Mouse (Mus musculus) G1E (cell line): ENCODE results near the gene Cldn7.
"Not testable (repeated sequence)": the region's sequence is repeated elsewhere in the genome, so short reads cannot be mapped to it uniquely, and the experiment has no call there.

ENCODE experiments used
- CTCF ChIP-seq: IDR thresholded peaks from 2 replicates; pipeline ENCODE4 v1.5.1; 2012; ENCODE audit warnings: low read depth, low read length, inconsistent platforms, mixed read lengths
- GATA1 ChIP-seq: IDR thresholded peaks from 2 replicates; pipeline ENCODE4 v1.6.1; 2012; ENCODE audit warnings: borderline replicate concordance, low read length, inconsistent platforms, mixed read lengths

DNA sequence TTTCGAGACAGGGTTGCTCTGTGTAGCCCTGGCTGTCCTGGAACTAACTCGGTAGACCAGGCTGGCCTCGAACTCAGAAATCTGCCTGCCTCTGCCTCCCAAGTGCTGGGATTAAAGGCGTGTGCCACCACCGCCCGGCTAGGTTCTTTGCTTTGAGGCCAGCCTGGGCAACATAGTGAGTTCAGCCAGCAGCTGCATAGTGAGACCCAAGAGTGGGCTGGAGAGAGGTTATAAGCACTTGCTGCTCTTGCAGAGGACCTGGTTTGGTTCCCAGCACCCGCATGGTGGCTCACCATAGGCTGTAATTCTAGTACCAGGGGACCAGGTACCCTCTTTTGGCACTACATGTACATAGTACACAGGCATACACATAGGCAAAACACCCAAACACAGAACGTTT is 34.4 kb upstream of the Cldn7 start:
- not testable (repeated sequence) for TF ChIP-seq GATA1, CTCF
